Mouse (Mus musculus) bone marrow macrophage, adult 2 months (primary cell): ENCODE results near the gene Dpp6. TPM values are rescaled to one million over a fixed set of nuclear protein-coding genes. Genes with fewer than 3 reads are reported as not detected.

ENCODE experiments used
- H3K27ac ChIP-seq: 2 replicates; pipeline ENCODE4 v1.5.1; 2012; ENCODE audit warnings: low read depth, low read length; ENCODE audit not compliant: insufficient read depth
- H3K4me1 ChIP-seq: 2 replicates; pipeline ENCODE4 v1.6.1; 2012; ENCODE audit warnings: low read length; ENCODE audit not compliant: control insufficient read depth, insufficient read depth
- H3K4me3 ChIP-seq: 2 replicates; pipeline ENCODE4 v1.5.1; 2012; ENCODE audit warnings: mild to moderate bottlenecking, low read length, moderate library complexity; ENCODE audit not compliant: insufficient read depth
- CTCF ChIP-seq: IDR thresholded peaks from 2 replicates; pipeline ENCODE4 v1.5.1; 2012; ENCODE audit warnings: low read depth, mild to moderate bottlenecking, low read length, moderate library complexity
- POLR2A ChIP-seq: IDR thresholded peaks from 2 replicates; pipeline ENCODE4 v1.6.1; 2012; ENCODE audit warnings: mild to moderate bottlenecking, low read depth, low read length, borderline replicate concordance
- polyA plus RNA-seq: library from polyadenylated mRNA; stranded (reverse); fragments of >200 nt; gene quantifications from 2 replicates; pipeline ENCODE4 v1.2.4, GENCODE M21; 2012; ENCODE audit not compliant: missing spikeins, insufficient read depth, insufficient read length

The Dpp6 gene
- polyA plus RNA-seq, 1 experiment, result not detected

GRCm38 (mm10) chr5:27744944-27745343, 927.9 kb downstream of the Dpp6 start:
- TF ChIP-seq POLR2A (no peak), CTCF (no peak)
- Histone ChIP-seq H3K27ac (no peak overlapping the region), H3K4me1 (no peaks in the 10 kb centered on the region), H3K4me3 (no peak overlapping the region)

DNA sequence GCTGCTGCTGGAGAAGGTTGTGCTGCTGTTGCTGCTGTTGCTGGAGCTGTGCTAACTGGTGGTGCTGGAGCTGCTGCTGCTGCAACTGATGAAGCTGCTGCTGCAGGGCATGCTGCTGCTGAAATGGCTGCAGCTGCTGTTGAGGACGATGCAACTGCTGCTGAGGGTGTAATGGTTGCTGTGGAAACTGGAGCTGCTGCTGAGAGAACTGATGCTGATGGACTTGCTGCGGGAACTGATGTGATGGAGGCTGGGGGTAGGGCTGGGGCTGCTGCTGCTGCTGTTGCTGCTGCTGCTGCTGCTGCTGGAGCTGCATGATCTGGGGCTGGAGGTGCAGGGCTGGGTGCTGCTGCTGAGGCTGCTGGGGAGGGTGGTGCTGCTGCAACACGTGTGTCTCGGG, 948.8 kb downstream of the Dpp6 start:
- Histone ChIP-seq H3K4me1 (no peaks in the 10 kb centered on the region; the same call in none of the 2 replicates), H3K27ac (no peak overlapping the region), H3K4me3 (no peak overlapping the region)
- TF ChIP-seq POLR2A (no peak), CTCF (no peak)

GRCm38 (mm10) chr5:27767948-27768347, 950.9 kb downstream of the Dpp6 start:
- Histone ChIP-seq H3K4me3 (no peak overlapping the region), H3K4me1 (no peaks in the 10 kb centered on the region; the same call in none of the 2 replicates), H3K27ac (no peak overlapping the region)
- TF ChIP-seq POLR2A (no peak), CTCF (no peak)
